Mouse (Mus musculus): Measurements from ENCODE around the gene Fbxo47.

Gene Fbxo47

GRCm38 (mm10) chr11:97809235-97810121 is 74.5 kb downstream of the Fbxo47 start:
- peak; percentile 58 for DNase-seq

GRCm38 (mm10) chr11:97808621-97809234 is 75.2 kb downstream of the Fbxo47 start:
- DNase-seq: peak; percentile 82

- DNase-seq: peak; percentile 56
Observed at GRCm38 (mm10) chr11:97808093-97808492, 75.9 kb downstream of the Fbxo47 start.

- no peak for DNase-seq
Observed at GRCm38 (mm10) chr11:97807626-97808025, 76.3 kb downstream of the Fbxo47 start.

- no peak for DNase-seq
Observed at GRCm38 (mm10) chr11:97806613-97806964, 77.4 kb downstream of the Fbxo47 start.

GRCm38 (mm10) chr11:97805662-97806612 is 78.0 kb downstream of the Fbxo47 start:
- peak; percentile 62 for DNase-seq

GRCm38 (mm10) chr11:97804841-97805661 is 78.9 kb downstream of the Fbxo47 start:
- DNase-seq: peak; percentile 64

GRCm38 (mm10) chr11:97803847-97804246 is 80.1 kb downstream of the Fbxo47 start:
- DNase-seq: no peak
